8 mouse cellular contexts compared by ENCODE assay signal in the genomic region with DNA sequence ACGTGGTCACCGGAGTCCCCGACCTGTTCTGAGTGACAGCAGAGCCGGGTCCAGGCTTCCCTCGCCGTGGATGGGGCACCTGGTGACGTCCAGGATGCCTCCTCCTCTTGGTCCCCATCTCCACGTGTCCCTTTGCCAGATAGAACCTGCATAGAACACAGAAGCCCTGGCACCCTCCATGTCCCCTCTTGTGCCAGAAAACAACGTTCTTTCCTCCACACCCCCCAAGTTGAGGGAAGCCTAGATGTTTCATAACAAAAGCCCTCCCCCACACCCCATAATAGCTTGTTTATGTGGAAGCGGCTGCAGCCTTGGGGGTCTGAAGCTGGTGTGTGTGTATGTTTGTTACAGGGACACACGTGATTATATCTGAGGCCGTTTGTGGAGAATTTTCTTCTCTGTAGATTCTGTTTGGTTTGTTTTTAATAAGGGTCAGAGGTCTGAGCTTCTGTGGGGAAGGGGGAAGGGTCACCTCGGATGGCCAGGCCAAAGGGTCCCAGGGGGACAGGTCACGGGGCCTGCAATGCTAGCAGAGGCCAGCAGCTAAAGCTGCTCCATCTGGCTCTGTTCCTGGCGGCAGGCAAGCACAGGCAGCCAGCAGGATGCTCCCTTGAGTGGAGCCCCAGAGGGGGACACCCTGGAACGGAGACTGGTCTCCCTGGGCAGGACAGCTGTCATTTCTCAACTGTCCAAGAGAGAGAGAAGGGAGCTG.
A peak's percentile ranks its signal among the peaks of the same experiment; 100 is the strongest.
DNase-seq lines count a peak whose midpoint lies in the region; ATAC-seq lines count a peak whose summit lies in the region.

No protein-coding gene starts in this region.

- no peaks in the 10 kb centered on the region for H3K36me3 ChIP-seq in hindbrain, embryonic 11.5 days (ENCODE audit: control insufficient read depth, insufficient read depth, low read length)

- no peaks in the 10 kb centered on the region for H3K27me3 ChIP-seq in hindbrain, embryonic 11.5 days (ENCODE audit: control insufficient read depth, insufficient read depth, low read length)

- H3K4me3 ChIP-seq in hindbrain, embryonic 11.5 days (ENCODE audit: low read depth, low read length) = peak overlapping the region; percentile 9; the same call in 1 of the 2 replicates

- WGBS in hindbrain, embryonic 11.5 days = 3% methylated on average over 16 of the region's 16 CpGs

- peak overlapping the region; percentile 95 for H3K27ac ChIP-seq in hindbrain, embryonic 11.5 days (ENCODE audit: low read depth, low read length)

- peak; percentile 38 for ATAC-seq in hindbrain, embryonic 11.5 days (ENCODE audit: low FRiP score)
- ATAC-seq in erythroid progenitor cell, adult 5-6 weeks (replicated peaks; ENCODE audit: low FRiP score, poor library complexity, severe bottlenecking) = no peak

- H3K4me2 ChIP-seq in hindbrain, embryonic 11.5 days (replicated peaks; ENCODE audit: low read depth, low read length) = peak overlapping the region; percentile 34

- peaks cover 44% of the 10 kb centered on the region for H3K4me1 ChIP-seq in hindbrain, embryonic 11.5 days (replicated peaks; ENCODE audit: control insufficient read depth, insufficient read depth, low read length)

- no peaks in the 10 kb centered on the region for H3K9me3 ChIP-seq in hindbrain, embryonic 11.5 days (ENCODE audit: control insufficient read depth, low read length)

- peak; percentile 53 for DNase-seq in Muller cell, postnatal 12 days (ENCODE audit: inconsistent ontology term)
- DNase-seq in cerebellum, adult 8-10 months = peak; percentile 69
- peak; percentile 61 to 71 for DNase-seq in frontal cortex, postnatal 36 days (ENCODE audit: low spot score in 2 of 2)
- peak; percentile 76 for DNase-seq in hindbrain, embryonic 11.5 days (ENCODE audit: low spot score)
- peak; percentile 75 to 78 for DNase-seq in layer of hippocampus, postnatal 10 days (ENCODE audit: low spot score in 2 of 2)
- DNase-seq in lung, postnatal 10 days = peak; percentile 90
- DNase-seq in ovary, postnatal 36 days (ENCODE audit: low spot score) = peak; percentile 72

- peak overlapping the region; percentile 35 for H3K9ac ChIP-seq in hindbrain, embryonic 11.5 days (ENCODE audit: low read depth, low read length)
